ENCODE assay signal across 13 mouse cellular contexts in genomic region chr2:180099529-180099928, GRCm38 (mm10). TPM values are rescaled to one million over a fixed set of nuclear protein-coding genes. Genes with fewer than 3 reads are reported as not detected.
DNase-seq lines count a peak whose midpoint lies in the region; ATAC-seq and TF ChIP-seq lines count a peak whose summit lies in the region.
"Had no signal": no experiment of that assay in that cellular context is flagged by ENCODE, and none has a peak within 500 bp of the region (broad histone marks: within the 10 kb centered on the region; RNA-seq: fewer than 3 reads in every experiment).

No protein-coding gene starts in this region.

- H3K4me2 ChIP-seq in kidney, embryonic 16.5 days (replicated peaks; ENCODE audit: low read depth, low read length) = no peak overlapping the region
- H3K4me2 ChIP-seq: liver, embryonic 15.5 days had no signal

- no peak for TF ChIP-seq CTCF in layer of hippocampus, adult 2 months (conservative IDR thresholded peaks at IDR 0.05)

- H3K27me3 ChIP-seq in kidney, embryonic 16.5 days (ENCODE audit: insufficient read depth, low read length) = peaks cover 58% of the 10 kb centered on the region

- no peak for ATAC-seq in kidney, embryonic 16.5 days (ENCODE audit: low FRiP score, low TSS enrichment)

- peak; percentile 33 to 44 for DNase-seq in cerebellum, postnatal 10 days
- DNase-seq in cerebellum, adult 8-10 months = no peak
- DNase-seq in kidney, postnatal 4 days = peak; percentile 35 to 48
- peak; percentile 29 for DNase-seq in induced T-regulatory cell, adult 2 months (ENCODE audit: low read depth)
- DNase-seq in thymus, postnatal 0 days (ENCODE audit: low spot score) = peak; percentile 82
- DNase-seq in layer of hippocampus, adult 2 months (ENCODE audit: low spot score in 2 of 2) = no peak
- no peak for DNase-seq in spleen, adult 12 weeks (ENCODE audit: low spot score)
- DNase-seq: cerebellum, postnatal 14 days; gastrocnemius, postnatal 14 days had no signal

- no peak overlapping the region for H3K27ac ChIP-seq in kidney, embryonic 16.5 days (ENCODE audit: low read length)
- no peak overlapping the region for H3K27ac ChIP-seq in layer of hippocampus, adult 2 months
- H3K27ac ChIP-seq: liver, embryonic 15.5 days; stomach, postnatal 0 days had no signal

- H3K4me3 ChIP-seq in kidney, embryonic 16.5 days (ENCODE audit: low read length) = no peak overlapping the region
- H3K4me3 ChIP-seq in layer of hippocampus, adult 2 months = no peak overlapping the region
- H3K4me3 ChIP-seq: liver, embryonic 15.5 days had no signal

- peaks cover 13% of the 10 kb centered on the region for H3K4me1 ChIP-seq in kidney, embryonic 16.5 days (ENCODE audit: insufficient read depth, low read length)

- no peaks in the 10 kb centered on the region for H3K9me3 ChIP-seq in kidney, embryonic 16.5 days (ENCODE audit: low read length)
- H3K9me3 ChIP-seq: liver, embryonic 15.5 days had no signal

- WGBS in kidney, embryonic 16.5 days = 1% methylated on average over 15 of the region's 15 CpGs

- no peaks in the 10 kb centered on the region for H3K36me3 ChIP-seq in kidney, embryonic 16.5 days (ENCODE audit: insufficient read depth, low read length)
- H3K36me3 ChIP-seq: liver, embryonic 15.5 days had no signal

- H3K9ac ChIP-seq in kidney, embryonic 16.5 days (replicated peaks; ENCODE audit: low read length) = no peak overlapping the region
- H3K9ac ChIP-seq: liver, embryonic 15.5 days had no signal

RNA-seq across cellular contexts. Expression of gene Hrh3, which starts 4.8 kb away (rescaled TPM):
- not detected in 2 replicates for polyA plus RNA-seq in kidney, embryonic 16.5 days (2015; fragmentation: Nextera tagmentation; extraction: Ambion mirVana)
- polyA plus RNA-seq in thymus, postnatal 0 days (2015; fragmentation: Nextera tagmentation; extraction: Ambion mirVana) = 0.46 and 0.49 TPM in 2 replicates
- 10 to 100 TPM; 46.4 to 47.6 TPM for total RNA-seq in layer of hippocampus, adult 2 months (2021)
- total RNA-seq: neutrophil, adult 5-6 weeks had no signal
- polyA plus RNA-seq: liver, embryonic 15.5 days; stomach, postnatal 0 days had no signal

RNA-seq across cellular contexts. Expression of gene Osbpl2, which starts 19.6 kb away (rescaled TPM):
- polyA plus RNA-seq in kidney, embryonic 16.5 days (2015; fragmentation: Nextera tagmentation; extraction: Ambion mirVana) = 35.2 and 36.3 TPM in 2 replicates
- polyA plus RNA-seq in thymus, postnatal 0 days (2015; fragmentation: Nextera tagmentation; extraction: Ambion mirVana) = 26.5 and 27.3 TPM in 2 replicates
- total RNA-seq in layer of hippocampus, adult 2 months (2021) = 10 to 100 TPM; 46.0 to 49.2 TPM

RNA-seq across cellular contexts. Expression of gene Mtg2, which starts 29.1 kb away (rescaled TPM):
- 27.3 and 29.6 TPM in 2 replicates for polyA plus RNA-seq in kidney, embryonic 16.5 days (2015; fragmentation: Nextera tagmentation; extraction: Ambion mirVana)
- 25.6 and 25.9 TPM in 2 replicates for polyA plus RNA-seq in thymus, postnatal 0 days (2015; fragmentation: Nextera tagmentation; extraction: Ambion mirVana)
- total RNA-seq in layer of hippocampus, adult 2 months (2021) = 10 to 100 TPM; 19.2 to 22.7 TPM

RNA-seq across cellular contexts. Expression of gene Ss18l1, which starts 57.2 kb away (rescaled TPM):
- 7.0 and 7.4 TPM in 2 replicates for polyA plus RNA-seq in kidney, embryonic 16.5 days (2015; fragmentation: Nextera tagmentation; extraction: Ambion mirVana)
- polyA plus RNA-seq in thymus, postnatal 0 days (2015; fragmentation: Nextera tagmentation; extraction: Ambion mirVana) = 2.6 and 2.9 TPM in 2 replicates
- total RNA-seq in layer of hippocampus, adult 2 months (2021) = 10 to 100 TPM; 43.2 to 44.9 TPM

RNA-seq across cellular contexts. Expression of gene Psma7, which starts 57.3 kb away (rescaled TPM):
- polyA plus RNA-seq in kidney, embryonic 16.5 days (2015; fragmentation: Nextera tagmentation; extraction: Ambion mirVana) = 619 and 638 TPM in 2 replicates
- 747 and 765 TPM in 2 replicates for polyA plus RNA-seq in thymus, postnatal 0 days (2015; fragmentation: Nextera tagmentation; extraction: Ambion mirVana)
- 100 to 1,000 TPM; 166 to 176 TPM for total RNA-seq in layer of hippocampus, adult 2 months (2021)

Comparison
In these comparisons a context has a peak if more than half of its experiments do, and no peak if none do; other contexts are left out.
1. DNase-seq: peak in cerebellum, postnatal 10 days (2 of 2), kidney, postnatal 4 days (2 of 2), induced T-regulatory cell, adult 2 months (single experiment) and thymus, postnatal 0 days (single experiment); none in cerebellum, adult 8-10 months (single experiment), layer of hippocampus, adult 2 months (0 of 2) and spleen, adult 12 weeks (single experiment).